Mouse (Mus musculus): Measurements from ENCODE around the gene Grik3.
A peak's percentile ranks its signal among the peaks of the same experiment; 100 is the strongest.

The Grik3 gene

DNA sequence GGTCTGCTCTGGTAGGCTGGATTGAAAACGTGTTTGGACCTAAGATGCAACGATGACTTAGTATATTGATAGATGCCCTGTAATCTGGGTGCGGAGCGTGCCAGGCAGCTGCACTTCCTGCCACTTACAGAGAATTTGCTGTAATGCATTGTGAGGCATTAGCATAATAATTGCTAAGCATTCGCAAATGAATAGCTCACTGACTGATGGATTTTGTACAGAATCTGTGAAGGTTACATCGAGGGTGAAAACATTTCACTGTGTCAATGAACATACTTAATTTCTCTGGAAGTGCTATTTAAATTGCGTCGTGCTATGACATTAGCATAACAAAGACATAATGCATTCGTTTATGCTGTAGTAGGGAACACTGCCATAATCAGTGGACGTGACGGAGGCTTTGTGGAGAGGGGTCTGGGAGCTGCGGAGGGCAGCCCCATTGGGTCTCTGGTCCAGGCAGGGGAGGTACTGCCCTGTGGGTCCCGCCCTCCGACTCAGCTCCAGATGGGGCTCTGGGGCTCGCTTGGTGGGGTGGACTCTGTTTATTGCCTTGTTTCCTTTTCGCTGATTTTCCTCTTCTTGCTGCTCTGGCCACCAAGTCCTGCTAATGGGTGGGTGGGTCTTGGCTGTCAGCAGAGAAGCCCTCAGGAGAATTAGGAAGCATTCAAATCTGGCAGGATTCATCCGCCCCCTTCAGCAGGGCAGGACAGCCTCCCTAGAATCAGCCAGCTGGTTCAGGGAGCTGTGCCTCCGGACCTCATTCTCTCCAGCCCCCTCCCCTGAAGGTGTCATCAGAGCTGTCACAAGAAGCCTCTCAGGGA is 54.7 kb downstream of the Grik3 start:
- DNase-seq (ENCODE audit: low spot score), result no peak

DNA sequence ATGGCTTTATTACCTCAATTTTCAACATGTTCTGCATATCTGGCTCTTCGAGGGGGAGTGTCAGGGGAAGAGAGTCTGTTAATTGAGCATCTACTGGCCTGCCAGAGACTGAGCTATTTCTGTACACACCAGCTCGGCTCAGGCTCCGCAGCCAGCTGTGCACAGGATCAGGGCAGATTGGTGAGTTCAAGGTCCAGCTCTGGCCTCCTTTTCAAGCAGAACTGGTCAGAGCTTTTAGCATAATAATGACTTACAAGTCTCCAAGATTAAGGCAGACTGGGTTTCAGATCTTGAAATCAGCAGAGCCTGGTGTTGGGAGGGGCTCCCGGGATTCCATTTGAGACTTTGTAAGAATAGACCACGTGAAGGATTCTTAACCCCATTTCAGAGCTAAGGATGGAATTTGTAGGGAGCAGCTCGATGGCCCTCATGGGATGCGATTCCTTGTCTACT is 55.3 kb downstream of the Grik3 start:
- DNase-seq (ENCODE audit: low spot score), result no peak

DNA sequence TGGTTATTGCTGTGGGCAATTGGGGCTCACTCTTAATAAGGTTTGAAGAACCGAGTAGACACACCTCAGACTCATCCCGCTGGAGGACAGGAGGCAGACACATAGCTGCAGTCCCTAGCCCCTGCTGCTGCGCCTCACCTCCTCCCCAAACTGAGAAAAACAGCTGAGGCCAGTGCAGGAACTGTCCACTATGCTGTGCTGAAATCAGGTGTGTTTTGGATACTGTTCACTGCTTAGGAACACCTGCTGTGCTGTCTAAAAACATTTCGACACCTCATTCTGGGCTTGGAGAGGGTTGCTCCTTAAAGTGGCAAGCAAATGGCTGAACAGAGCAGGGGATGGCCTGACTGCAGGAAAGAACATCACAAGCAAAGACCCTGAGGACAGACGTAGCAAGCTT is 57.7 kb downstream of the Grik3 start:
- no peak for DNase-seq (ENCODE audit: low spot score)

DNA sequence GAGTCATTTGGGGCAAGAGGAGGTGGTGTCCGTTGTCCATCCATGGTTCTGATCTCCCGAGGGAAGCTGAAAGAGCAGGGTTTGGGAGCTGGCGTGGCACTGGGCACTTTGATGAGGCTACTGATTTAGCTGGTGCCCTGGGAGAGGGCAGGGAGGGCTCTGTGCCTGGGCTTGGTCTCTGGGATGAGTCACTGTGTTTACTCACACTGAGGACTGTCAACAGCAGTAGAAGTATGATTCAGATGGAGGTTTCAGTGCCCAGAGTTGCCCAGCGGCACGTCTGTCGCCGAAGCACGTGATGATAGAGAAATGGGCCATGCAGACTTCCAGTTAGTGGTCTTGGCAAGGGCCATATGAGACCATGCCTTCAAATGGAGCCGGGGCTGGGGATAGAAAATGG is 63.3 kb downstream of the Grik3 start:
- no peak for DNase-seq (ENCODE audit: low spot score)

DNA sequence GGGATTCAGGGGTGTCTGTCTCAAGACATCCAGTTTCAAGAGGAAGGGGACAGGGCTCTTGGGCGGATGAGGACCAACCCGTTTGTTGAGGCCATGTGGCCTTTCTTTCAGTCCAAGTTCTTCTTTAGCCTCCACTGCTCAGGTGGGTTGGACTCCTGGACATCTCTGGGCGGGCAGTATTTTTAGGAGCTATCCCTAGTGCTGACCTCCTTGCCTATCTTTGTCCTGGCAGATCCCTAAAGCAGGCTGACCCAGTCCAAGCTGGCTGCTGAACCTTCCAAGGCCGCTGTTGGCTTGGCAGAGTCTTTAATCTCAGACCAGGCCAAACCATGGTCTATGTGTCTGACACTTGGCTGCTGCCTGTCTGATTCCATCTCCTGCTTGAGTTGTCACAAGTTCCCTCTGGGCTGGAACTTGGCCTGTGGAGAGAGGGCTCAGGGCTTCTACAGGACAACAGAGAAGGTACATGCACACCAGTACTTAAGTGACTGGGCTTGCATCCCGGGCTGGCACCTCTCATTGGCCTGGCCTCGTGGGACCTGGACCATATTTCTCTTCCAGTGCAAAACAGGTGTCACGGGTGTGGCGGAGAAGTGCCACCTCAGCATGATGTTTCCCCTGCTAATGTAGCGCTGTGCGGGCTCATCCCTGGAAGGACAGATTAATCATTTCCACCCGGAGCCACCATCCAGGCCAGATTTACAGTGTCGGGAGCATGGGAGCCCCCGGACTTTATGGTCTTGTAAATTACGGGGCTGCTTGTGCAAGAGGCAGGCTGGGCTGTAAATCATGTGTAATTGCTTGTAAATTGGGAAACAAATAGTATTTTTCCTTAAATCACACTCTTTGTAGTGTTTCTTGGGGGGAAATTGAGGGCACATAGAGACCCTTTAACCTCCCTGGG is 66.2 kb downstream of the Grik3 start:
- DNase-seq (ENCODE audit: low spot score), result no peak

DNA sequence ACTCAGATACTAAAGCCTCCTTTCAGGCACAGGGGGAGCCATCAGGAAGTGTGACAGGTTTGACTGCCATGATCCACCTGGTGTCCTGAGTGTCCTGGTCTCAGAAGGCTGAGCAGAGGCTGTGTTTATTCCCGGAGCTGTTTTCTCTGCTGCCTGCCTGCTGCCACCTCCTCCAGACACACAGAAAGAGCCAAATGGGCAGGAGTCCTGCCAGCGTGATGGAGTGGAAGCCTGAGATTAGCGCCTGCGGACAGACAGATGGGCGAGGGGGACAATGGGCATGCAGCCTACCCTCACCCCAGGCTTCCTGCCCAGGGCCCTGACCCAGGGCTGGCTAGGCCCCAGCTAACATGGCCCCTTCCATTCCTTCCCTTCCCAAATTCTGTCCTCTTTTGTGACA is 69.1 kb downstream of the Grik3 start:
- no peak for DNase-seq (ENCODE audit: low spot score)

DNA sequence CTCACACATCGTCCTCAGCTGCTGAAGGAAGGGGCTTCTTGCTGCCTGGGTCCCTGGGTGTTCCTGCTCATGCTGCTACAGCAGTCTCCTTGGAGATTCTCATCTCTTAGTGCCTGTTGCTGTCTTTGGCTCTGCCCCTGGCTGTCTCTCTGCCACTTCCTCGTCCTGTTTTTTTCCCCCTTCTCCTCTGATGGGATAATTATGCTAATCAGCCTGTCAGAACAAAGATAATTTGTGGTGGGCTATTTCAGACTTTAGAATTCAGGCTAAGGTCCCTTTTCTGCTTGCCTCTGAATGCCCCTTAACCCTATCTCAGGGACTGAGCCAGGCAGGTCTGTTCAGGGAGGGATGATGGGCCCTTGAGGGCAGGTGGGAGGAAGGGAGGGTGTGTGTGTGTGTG is 70.3 kb downstream of the Grik3 start:
- no peak for DNase-seq (ENCODE audit: low spot score)

DNA sequence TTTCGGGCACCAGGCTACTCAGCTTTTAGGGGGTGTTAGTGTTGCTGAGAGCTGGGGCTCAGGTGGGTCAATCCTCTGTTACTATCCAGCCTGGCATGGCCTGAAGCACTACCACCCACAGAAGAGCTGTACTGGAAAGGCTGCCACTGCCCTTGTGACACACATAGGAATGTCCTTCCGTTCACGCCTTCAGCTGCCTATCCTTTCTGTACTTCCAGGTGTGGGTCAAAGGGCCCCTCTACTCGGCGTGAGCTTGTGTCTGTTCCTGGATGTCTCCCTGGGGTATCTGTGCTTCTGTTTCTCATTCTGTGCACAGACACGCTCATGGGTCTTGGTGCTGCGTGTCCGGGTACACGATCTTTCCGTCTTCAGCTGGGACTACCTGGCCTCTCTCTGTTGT is 73.1 kb downstream of the Grik3 start:
- DNase-seq (ENCODE audit: low spot score), result no peak

DNA sequence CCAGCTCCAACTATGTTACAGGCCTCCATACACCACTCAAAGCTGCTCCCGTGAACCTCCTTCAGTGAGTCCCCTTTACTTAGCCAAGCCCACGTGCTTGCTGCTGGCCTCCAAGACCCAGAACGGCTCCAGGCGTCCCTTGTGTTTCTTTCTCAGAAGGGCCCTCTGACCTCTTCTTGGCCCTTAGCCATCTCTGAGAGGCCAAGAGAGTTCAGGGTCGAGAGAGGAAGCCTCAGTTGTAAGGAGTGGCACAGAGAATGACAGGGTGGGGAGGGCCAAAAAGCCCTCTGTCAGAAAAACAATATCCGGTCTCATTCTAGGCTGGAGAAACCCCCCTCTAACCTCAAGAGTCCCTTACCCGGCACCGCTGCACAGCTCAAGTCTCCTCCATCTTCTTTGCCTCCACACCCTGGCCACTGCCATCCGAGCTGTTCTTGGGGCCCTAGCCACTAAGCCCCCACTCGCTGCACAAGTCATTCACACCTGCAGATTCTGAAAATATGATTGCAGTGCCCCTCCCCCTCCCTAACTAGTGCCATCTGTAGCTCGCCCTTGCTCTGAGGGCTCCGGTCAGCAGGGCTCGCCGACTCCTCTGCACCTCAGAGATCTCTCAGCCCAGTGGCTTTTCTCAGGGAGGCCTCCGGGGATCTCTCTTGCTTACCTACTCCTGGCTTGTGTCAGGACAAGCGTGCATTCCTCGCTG is 73.7 kb downstream of the Grik3 start:
- no peak for DNase-seq (ENCODE audit: low spot score)

DNA sequence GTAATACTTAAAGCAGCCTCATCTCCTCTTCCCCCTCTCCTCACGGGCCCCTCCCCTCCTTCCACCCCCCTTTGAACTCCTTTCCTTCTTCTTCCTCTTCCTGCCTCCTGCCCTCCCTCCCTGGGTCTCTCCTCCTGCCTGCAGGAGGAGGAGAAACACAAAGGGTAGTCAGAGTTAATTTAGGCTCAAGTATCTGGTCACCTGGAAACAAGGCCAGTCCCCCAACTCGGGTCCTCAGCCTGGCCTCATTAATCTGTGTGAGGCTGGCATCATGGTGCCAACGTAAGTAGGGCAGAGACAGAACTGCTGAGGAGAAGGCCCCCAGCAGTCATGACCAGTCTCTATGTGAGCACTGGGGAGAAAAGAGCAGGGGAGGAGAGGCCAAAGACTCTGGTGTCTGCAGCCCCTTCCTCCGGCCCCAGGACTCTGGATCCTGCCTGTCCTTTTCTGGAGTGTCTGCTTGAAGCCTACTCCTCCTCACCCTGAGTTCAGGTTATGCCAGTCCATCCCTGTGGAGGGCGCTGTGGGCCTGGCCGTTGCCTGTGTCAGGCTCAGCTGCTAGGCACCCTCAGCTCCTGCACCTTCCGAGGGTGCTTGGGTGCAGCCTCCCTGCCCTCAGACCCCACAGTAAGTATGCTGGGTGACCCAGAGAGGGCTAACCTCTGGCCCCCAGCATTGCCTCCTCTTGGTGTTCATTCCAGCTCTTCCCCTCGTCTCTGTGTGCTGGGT is 75.4 kb downstream of the Grik3 start:
- DNase-seq (ENCODE audit: low spot score), result peak; percentile 52

DNA sequence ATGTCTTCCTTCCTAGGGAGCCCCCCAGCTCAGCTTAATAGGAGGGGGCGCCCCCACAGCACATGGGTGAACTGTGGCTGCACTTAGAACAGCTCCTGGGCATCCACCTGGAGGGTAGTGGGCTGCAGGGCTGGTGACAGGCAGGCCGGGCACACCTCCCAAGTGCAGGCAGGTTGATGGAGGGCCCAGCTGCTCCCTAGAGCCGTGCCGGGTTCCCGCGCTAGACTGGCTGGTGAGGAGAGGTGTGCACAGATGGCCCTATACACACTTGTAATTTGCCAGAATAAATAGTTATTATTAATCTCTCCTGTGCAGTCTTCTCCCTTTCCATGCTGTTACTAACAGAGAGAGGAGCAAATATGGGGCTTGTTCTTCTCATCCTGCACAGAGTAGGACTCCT is 77.7 kb downstream of the Grik3 start:
- no peak for DNase-seq (ENCODE audit: low spot score)

DNA sequence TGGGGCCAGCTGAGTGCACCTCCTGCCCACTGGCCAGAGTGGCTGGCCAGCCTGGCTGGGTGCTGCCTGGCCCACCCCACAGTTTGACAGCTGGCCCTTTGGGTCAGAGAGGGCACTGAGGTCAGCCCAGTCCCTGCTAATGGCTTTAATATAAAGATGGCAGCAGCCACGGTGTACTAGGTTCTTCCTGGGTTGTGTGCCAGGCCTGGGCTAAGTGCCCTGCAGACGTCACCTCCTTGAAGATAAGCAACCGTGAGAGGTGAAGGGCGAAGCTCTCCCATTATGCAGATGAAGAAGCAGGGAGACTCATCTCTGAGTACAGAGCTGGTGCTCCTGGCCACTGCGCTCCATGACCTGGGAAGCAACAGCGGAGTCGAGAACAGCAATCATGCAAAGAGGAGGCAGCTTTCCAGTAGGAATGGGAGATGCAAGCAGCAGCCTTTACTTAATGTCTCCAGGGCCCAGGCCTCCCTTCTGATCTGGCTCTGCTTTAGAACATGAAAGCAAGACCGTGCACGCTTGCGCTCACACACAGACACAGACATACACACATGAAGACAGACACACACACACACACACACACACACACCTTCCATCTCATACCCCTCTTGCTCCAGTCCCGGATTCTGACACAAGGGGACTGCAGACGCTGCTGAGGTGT is 81.3 kb downstream of the Grik3 start:
- no peak for DNase-seq (ENCODE audit: low spot score)

DNA sequence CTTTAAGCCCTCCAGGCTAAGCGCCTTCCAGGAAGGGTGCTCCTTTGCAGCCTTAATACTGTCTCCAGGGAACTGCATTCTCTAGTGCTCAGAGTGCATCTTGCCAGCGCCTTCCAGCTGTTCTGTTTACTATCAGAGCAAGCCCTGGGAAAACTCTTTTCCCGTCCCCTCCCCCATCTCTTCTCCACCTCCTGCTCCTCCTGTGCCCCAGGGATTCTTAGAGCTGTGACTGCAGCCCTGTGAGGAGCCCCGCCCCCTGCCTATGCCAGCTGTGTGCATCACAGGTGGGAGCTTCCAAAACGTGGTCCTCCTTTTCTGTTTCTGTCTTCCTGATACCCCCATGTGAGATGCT is 81.8 kb downstream of the Grik3 start:
- no peak for DNase-seq (ENCODE audit: low spot score)

DNA sequence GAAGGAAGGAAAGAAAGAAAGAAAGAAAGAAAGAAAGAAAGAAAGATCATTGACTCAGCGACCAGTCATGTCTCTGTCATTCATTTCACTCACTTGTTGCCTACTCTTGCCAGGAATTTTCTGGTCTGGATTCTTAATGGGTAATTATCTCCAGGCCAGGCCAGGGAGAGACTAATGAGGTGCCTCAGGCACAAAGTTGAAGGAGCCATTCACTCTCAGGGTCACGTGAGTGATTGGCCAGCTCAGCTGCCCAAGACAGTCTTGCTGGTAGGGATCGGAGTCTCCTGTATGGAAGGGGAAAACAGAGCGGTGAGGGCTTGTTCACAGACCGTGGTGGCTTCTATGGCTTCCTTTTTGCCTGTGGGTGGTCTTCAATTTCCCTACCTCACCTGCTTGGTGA is 82.5 kb downstream of the Grik3 start:
- DNase-seq (ENCODE audit: low spot score), result no peak

DNA sequence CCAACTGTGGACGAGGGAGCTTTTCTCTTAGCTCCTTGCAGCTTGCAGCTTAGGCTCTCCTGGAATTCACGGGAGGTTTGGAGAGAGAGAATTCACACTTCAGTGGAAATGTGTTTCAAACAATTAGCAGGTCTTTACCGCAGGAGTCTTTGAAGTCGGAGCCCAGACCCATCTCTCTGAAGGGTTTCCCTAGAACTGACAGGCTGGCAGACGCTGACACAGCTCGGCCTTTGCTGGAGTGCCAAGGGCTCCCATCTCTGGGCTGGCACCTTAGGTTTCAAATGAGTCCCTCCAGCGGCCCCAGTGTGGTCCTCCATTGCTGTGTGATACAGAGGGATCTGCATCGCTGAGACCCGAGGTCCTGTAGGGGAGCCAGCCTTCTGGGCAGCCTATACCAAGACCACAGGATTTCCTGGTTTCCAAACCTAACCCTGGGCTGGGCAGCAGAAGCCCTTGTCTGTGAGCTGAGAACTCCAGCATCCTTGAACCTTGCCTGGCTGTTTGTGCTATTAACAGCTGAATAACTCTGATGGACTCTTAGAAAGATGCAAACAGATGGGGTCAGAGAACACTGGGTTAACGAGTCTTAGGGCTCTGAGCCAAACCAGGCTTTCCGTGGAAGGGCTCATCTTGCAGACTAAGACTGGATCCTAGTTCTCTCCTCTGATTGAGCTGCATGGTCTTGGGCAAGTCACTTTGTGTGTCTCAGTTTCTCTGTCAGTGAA is 83.6 kb downstream of the Grik3 start:
- DNase-seq (ENCODE audit: low spot score), result no peak

DNA sequence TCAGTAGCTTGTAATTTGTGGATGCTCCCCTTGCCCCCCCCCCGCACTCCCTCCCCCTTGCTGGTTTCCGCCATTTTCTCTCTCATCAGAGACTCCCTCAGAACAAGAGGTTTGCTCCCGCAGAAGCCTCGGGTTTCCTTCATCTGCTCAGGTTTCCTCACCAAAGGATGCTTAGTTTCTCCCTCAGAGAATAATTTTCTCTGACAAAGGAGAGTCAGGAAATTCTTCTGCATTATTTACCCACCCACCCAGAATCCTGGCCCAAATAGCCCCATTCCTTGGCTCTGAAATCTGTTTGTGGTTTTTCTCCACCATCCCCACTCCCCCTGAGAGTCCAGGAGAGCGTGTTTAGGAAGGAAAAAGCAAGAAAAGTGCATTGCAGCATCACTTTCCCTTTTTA is 89.8 kb downstream of the Grik3 start:
- DNase-seq (ENCODE audit: low spot score), result no peak

DNA sequence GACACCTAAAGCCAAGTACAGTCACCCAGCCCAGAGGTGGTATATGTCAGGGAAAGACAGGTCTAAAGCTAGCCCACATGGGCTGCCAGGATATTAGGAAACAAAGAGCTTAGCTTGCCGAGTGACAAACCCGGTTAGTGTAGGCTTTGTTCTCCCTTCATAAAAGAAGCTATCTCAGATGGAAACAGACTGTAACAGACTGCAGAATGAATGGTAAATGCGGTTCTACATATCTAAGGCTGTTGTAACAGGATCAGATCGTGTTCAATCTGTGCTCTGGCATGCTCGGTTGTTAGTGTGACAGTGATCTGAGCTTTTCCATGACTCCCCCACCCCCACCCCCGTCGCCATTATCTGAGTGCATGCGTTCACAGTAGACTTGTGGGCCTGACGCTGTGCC is 92.8 kb downstream of the Grik3 start:
- DNase-seq (ENCODE audit: low spot score), result no peak

DNA sequence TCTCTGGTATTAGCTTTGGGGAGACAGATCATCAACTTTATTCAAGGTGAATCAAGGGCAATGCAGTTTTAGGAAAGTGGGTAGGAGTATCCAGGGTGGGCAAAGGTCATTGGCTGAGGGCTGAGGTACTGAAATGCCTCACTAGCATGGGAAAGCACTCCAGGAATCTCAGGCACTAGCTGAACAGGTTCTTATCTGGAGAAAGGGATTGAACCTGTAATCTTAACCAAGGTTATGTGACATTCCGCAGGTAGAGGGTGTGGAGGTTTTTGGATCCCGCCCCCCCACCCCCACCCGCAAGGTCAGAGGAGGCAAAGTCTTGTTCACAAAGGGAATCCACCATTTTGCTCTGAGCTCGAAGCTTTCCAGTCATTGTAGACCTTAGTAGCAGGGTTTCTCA is 93.4 kb downstream of the Grik3 start:
- no peak for DNase-seq (ENCODE audit: low spot score)

DNA sequence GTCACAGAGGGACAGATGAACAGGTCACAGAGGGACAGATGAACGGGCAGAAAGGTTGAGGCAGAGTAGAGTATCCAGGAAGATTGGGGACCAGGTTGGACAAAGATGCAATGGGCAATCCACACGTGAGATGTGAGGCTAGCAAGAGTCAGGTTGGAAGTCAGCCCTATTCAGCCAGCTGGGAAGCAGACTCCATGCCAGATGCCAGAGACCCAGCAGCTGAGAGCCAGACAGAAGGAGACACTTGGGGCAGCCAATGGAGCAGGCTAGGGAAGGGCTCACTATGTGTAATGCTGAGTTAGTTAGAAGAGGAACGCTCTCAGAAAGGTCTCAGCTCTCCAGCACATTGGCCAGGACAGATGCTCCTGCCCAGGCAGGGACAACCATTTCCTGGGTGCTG is 94.2 kb downstream of the Grik3 start:
- no peak for DNase-seq (ENCODE audit: low spot score)

DNA sequence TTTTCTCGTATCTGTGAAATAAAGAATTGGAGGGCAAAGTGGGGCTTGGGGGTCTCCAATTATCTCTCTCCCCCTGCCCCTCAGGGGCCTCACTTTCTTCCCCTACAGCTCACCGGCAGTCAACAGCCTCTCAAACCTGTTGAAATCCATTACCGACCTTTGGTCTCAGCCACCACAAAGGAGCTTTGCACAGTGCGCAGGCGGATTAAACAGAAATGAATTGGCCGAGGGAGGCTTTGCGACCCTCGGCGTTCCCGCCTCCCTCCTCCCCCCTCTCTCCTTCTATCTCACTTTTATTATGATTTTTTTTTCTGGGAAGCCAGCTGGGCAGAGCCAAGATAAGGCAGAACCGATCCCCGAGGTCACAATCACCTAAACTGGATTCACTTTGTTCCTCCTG is 97.1 kb downstream of the Grik3 start:
- no peak for DNase-seq (ENCODE audit: low spot score)
